Mouse (Mus musculus) spleen, adult 12 weeks (tissue): ENCODE measurements around the gene Gm27029.
A peak's percentile ranks its signal among the peaks of the same experiment; 100 is the strongest.
"Not testable (repeated sequence)": the region's sequence is repeated elsewhere in the genome, so short reads cannot be mapped to it uniquely, and the experiment has no call there.

ENCODE experiments used
- DNase-seq: peaks from one replicate; pipeline ENCODE4 v3.0.0; 2022; ENCODE audit warnings: low spot score

The Gm27029 gene

DNA sequence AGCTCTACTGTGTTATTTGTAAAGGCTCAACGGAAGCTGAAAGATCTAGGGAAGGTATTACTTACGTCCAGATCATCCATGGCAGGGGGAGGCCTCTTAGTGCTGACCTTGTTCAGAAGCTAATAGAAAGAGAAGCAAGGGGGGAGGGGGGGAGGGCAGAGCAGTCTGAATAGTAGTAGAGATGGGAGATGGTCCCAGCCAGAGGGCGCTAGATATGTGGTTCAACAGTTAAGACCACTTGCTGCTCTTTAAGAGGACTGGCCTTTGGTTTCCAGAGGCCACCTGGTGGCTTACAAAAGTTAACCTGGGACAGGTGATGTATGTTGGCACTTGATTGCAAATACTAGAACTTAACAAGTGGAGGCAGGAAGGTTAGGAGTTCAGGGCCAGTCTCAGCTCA is 5.0 kb downstream of the Gm27029 start:
- no peak for DNase-seq

DNA sequence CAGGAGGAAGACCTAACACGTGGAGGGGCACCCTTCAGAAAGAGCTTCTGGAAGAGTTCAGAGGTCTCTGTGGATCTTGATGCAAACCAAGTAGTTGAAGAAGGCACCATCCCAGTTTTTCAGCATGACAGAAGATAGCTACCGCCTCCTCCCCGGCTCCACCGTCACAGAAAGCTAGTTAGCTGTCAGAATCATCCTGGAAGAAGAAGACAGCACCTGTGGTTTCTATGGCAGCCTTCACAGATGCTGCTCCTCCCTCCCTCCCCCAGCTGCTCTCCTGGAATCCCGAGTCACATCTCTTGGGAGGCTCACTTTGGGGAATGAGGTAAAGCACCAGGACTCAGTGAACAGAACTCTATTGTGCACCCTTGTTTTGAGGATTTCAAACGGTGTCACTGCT is 5.6 kb downstream of the Gm27029 start:
- DNase-seq, result no peak

DNA sequence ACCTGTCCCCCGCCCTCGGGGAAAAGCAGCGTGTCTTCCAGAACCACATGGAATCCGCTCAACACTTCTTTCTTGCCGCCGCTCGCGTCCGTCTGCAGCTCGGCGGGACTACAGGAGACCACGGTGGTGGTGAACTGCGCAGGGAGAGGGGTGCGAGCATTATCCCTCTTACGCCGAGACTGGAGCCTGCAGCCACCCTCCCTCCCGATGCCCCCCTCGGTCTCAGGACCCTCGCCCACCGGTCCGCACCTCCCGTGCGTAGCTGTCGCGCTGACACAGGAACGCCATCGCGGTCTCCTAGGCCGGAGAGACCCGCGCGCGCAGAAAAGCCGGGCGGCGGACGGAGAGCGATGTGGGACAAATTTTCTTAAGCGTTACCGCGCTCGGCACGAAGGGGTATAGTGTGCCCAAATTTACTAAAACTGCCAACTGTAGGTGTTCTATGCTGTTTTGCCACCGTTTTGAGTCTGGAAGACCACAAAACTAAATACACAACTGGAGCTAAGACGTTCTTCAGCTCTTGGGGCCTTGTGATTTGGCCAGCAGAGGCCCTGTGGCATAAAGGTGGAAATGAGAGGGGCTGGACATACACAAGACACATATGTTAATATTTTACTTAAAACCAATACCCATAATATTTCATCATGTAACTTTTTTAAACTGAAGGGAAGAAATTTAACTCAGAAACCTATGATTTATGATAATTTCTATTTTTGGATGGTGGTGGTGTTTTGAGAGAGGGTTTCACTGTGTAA is 7.3 kb downstream of the Gm27029 start, which contains the start of gene Aarsd1:
Aarsd1 (minus strand) TSS at position 515 of the 755 bp plus-strand sequence.
- DNase-seq, result peak; percentile 76

DNA sequence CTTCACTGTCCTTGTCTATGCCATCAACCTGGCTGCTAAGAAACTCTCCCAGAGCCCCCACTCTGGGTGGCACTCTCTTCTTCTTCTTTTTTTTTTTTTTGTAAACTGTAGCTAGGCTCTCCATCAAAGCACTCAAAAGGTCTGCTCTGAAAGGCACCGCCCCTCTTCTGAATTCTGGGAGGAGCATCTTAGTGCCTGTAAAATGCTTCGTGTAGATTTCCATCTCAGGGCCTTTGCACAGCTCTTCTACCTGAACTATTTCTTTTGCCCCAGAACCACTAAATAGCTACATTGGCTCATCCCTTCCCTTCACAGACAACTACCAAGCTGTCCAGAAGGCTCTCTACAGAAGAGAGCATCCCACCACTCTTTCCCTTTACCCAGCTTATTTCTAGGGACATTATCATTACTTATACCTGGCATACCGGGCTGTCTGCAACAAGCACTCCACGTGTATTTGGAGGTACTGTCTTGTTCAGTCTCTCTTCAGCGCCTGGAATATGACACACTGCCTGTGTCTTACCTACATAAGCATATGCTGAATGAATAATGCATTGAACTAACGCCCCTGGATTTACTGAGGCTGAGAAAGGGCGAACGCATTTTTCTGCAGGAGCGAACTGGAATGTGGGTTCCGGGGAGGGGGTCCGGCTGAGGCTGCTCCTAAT is 8.0 kb downstream of the Gm27029 start:
- DNase-seq, result no peak

DNA sequence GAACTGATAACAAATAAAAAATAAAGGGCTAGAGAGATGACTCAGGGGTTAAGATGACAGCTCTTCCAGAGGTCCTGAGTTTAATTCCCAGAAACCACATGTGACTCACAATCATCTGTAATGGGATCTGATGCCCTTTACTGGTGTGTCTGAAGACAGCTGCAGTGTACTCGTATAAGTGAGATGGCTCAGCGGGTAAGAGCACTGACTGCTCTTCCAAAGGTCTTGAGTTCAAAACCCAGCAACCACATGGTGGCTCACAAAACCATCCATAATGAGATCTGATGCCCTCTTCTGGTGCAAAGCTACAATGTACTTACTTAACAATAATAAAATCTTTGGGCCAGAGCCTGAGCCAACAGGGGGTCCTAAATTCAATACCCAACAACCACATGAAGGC is 9.3 kb downstream of the Gm27029 start:
- DNase-seq, result no peak

DNA sequence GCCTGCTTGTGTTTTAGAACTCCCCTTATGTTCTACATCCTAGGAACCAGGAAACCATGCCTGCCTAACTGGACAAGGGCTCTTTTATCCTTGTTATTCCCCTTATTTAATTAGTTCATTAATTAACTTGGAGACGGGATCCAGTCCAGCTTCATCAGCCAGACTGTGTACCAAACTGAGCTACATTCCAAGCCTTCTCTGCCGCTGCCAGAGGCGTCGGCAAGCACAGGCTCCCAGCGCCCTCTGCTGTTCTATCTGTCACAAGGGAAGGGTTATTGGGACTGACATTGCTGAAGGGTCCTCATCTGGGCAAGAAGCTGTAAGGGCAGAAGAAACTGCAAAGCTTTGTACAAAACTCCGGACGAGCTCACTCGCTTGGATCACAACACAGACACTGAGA is 29.5 kb downstream of the Gm27029 start:
- no peak for DNase-seq

DNA sequence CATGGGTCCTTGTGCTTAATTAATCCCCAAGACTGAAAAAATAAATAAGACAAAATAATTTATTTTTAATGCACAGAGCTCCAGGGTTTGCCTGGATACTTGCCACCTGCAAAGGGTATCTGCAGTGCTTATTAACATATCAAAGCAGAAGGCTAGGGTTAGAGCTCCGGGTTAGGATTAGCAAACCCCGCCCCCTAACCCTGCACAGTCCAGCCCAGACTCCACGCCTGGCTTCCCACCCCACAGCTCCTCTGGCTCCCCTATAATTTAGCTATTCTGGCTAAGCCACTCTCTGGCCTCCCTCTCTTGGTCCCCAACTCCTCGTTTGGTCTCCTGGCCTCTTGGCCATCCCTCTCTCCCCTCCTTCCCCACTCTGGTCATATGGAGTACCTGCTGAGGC is 42.8 kb downstream of the Gm27029 start:
- no peak for DNase-seq

DNA sequence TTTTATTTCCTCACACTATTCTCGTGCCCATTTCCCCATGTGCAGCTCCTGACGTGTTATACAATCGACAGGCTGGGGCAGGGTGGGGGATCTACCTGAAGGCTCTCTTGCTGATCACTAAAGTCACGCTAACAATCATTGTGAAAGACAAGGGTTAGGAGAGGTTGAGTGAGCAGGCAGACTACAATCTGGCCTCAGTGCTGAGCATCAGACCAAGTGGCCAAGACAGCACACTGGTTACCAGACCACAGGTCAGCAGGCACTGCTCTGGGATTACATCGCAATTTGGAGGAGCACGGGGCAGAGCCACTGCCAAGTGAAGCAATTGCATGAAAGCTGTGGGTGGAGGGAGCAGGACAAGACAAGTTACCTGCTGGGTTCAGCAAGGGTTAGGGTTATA is 45.7 kb downstream of the Gm27029 start:
- no peak for DNase-seq

DNA sequence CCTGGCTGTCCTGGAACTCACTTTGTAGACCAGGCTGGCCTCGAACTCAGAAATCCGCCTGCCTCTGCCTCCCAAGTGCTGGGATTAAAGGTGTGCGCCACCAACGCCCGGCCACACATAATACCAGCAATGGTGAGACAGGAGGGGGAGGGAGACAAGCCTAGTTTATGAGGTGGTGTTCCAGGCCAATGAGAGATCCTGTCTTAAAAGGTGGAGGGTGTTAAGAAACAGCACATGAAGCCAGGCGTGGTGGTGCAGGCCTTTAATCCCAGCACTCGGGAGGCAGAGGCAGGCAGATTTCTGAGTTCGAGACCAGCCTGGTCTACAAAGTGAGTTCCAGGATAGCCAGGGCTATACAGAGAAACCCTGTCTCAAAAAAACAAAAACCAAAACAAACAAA is 46.4 kb downstream of the Gm27029 start:
- DNase-seq, result not testable (repeated sequence)

DNA sequence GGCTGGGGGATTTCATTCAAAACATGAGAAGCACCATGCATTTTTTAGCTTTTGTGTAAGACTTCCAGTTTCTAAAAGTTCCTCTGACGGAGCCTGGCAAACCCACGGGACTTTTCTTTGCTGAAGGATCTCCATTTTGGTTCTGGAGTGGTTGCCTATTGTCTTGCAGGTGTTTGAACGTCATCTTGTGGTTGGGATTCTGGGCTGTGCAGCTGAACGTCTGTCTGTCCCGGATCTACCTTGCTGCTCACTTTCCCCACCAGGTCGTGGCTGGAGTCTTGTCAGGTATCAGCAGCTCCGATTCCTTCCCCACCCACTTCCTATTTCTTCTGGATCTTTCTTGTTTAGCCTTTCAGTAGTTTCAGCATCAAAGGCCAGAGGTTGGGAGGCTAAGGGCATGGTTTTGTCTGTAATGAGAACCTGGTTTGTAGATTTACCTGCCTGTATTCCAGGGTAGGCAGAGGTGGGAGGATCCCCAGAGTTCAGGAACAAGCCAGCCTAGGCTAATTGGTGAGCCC is 50.1 kb downstream of the Gm27029 start:
- DNase-seq, result no peak

DNA sequence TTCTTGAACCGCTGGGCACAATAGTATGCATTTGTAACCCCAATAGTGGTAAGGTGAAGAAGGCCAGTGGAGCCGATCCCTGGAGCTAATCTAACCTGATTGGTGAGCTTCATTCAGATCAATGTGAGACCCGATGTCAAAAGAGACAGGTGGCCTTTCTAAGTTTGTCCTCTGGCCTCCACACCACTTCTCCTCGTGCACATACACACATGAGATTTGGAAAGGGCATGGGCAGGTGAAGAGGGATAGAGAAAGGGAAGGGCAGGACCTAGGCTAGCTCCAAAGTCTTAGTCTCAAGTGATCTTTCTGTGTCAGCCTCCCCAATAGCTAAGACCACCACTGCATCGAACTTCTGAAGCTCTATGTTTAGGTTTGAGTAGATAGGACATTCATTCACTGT is 54.5 kb downstream of the Gm27029 start:
- no peak for DNase-seq

DNA sequence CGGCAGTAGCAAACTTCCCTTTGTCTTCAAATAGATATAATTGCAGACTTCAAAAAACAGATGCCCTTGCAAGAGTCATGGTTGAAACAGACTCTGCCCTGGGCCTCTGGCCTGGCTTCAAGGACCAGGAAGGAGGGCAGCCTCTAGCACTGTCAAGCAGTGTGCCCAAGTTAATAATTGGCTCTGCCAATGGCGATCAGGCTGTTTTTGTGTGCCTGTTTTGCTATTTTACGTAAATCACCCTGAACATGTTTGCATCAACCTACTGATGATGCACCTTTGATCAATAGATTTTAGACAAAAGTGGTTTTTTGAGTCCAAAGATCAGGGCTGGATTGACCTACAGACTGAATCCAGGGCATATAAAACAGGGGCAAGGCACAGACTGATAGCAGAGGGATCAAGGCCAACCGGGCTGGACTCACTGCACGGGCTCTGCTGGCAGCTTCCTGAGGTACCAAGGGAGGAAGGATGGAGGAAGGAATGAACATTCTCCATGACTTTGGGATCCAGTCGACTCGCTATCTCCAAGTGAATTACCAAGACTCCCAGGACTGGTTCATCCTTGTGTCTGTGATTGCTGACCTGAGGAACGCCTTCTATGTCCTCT is 57.2 kb downstream of the Gm27029 start, which contains the start of gene G6pc:
G6pc (plus strand) TSS at position 236 of the 610 bp plus-strand sequence.
- DNase-seq, result no peak

DNA sequence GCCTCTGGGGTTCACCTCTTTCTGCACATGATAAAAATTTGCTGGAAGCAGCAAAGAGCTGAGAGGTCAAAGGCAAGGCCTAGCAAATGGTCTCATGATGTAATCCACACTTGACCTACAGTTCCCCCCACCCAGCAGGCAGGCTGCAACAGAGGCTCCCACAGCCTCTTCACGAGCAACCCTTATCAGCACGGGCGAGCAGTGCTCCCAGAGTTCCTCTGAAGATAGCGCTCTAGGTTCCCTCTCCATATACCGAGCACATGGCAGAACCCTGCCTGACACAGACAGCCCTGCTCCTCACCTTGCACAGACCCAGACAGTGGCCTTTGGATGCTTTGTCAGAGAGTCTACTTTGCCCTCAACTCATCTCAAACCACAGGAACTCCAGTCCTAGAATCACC is 60.1 kb downstream of the Gm27029 start:
- DNase-seq, result no peak

DNA sequence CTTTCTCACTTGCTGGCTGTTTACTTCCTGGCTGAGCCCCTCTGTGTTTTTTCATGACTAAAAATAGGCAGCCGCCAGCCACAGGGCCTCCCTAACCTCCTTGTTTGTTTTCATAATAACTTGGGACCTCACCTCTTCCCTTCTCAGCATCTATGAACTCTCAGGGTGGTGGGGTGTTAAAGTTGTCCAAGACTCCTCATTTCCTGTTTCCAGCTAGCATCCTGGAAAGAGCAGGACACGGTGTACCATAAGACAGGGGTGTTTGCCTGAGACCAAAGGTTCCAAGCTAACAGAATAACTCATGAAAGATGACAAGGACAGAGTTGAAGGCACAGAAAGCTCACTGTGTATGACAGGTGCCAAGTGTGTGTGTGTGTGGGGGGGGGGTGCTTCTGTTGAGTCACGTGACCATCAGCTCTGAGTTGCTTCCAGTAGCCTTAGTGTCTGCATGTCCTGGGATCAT is 63.9 kb downstream of the Gm27029 start:
- DNase-seq, result no peak

DNA sequence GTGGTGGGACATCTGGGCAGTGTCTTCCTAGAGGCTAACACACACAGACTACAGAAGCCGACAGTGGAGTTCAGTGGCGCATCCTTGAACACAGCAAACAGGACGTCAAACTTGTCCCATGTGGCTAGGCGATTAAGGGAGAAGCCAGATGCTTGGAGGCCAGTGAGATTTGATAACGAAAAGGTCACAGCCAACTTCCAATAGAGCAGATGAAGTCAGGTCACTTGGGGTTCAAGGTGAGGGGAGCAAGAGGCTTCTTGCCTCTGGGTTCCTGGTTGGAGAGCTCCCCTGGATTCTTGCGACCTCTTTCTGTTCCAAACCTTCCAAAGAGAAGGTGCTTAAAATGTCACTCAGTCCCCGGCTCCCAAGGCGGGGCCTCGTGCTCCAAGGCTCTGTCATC is 64.8 kb downstream of the Gm27029 start:
- DNase-seq, result no peak

DNA sequence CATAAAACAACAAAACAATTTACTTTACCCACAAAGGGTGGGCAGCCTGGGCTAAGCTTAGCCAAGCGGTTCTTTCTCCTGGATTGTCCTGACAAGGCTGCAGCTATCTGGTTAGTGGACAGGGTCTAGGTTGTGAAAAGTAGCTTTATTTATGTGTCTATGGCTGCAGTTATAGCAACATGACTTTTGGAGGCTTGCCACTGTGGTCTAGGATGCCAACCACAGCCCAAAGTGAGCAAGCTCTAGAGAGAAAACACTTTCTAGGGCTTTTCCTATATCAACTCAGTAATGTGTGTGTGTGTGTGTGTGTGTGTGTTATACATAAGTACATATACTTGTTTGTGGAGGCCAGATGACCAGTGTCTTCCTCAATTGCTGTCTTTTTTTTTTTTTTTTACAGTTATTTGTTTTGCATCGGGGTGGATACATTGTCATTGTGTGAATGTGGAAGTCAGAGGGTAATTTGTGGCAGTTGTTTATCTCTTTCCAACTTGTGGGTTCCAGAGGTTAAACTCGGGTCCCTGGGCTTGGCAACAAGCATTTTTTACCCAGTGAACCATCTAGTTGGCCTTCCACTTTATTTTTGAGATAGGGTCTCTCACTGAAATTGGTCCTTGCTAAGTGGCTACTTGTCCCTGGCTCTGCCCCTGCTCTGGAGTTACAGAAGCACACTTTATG is 67.0 kb downstream of the Gm27029 start:
- no peak for DNase-seq
